Mouse (Mus musculus) large intestine, adult 2 months (tissue): ENCODE data around the gene Rcn1. TPM values are rescaled to one million over a fixed set of nuclear protein-coding genes. Genes with fewer than 3 reads are reported as not detected.

Source experiments
- DNase-seq: peaks from one replicate; pipeline ENCODE4 v3.0.0-alpha.2; 2012; ENCODE audit warnings: low read depth, low spot score
- WGBS: fragments of 180-500 bp; shearing (Covaris S2); methylation state at CpG from one replicate; pipeline ENCODE4 v1.1.7; 2018; 5-methylcytosine and 5-hydroxymethylcytosine counted together
- polyA plus RNA-seq: library from polyadenylated mRNA; depleted of rRNA; stranded (reverse); fragments of >200 nt; gene quantifications from 2 replicates; pipeline ENCODE4 v1.2.3, GENCODE M21; 2012

Rcn1 gene
- polyA plus RNA-seq, 1 experiment, result 3.8 TPM

DNA sequence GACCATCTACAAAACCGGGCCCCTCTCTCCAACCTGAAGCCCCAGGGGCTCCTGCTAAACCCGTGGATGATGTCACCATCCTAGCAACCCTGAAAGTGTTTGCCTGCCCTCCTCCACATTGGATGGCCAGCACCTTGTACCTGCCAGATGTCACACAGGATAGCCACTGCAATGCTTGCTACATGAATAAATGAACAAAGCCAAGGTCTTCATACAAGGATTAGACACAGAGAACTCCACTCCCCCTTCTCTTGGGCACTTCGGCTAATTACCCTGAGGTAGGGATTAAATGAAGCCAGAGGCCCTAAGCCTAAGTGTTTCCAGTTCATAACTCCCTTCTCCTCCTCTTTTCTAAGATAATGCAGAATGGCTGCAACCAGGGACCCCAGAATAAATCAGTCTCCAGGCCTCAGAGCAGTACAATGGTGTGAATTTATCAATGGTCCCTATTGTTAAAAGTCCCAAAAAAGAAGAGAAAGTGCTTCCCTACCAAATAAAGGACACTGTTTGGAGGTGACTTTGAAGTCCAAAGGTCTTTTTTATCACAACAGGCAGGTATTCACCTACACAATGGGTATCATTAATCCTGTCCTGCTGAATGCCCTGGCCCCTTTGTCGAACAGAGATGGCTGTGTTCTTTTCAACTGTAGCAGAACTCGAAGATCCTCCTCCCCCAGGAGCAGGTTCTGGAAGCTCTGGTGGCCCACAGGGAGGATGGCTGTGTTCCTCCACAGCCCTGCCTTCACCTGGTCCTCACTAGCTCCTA lies 1.5 kb downstream of the Rcn1 start:
- DNase-seq, result no peak
- WGBS, result 45% methylated on average over 5 of the region's 5 CpGs

GRCm38 (mm10) chr2:105396066-105396465 lies 3.1 kb downstream of the Rcn1 start:
- DNase-seq, result no peak
- WGBS, result 84% methylated on average over 9 of the region's 9 CpGs

GRCm38 (mm10) chr2:105394375-105394774 lies 4.7 kb downstream of the Rcn1 start:
- WGBS, result 78% methylated on average over 4 of the region's 4 CpGs
- DNase-seq, result no peak

DNA sequence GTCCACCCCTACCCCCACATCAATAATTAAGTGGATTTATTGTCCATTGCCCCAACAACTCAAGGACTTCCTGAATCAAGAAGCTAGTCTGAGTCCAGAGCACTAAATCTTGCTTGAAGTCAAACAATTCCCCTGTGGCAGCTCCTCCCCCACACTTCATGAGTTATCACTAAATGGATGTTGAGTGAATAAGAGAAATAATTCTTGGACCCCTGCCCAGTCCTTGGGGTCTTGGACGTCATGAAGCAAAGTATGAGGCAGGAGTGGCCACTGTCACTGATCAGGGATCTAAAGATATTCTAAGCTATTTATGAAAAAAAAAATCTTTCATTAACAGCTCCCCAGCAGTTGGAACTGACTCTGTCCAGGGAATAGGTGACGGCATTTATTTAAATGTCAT lies 6.6 kb downstream of the Rcn1 start:
- no peak for DNase-seq
- WGBS, result 67% methylated on average over 2 of the region's 2 CpGs

GRCm38 (mm10) chr2:105391414-105391784 lies 7.7 kb downstream of the Rcn1 start:
- no peak for DNase-seq
- WGBS, result 91% methylated on average over 4 of the region's 4 CpGs

GRCm38 (mm10) chr2:105390653-105391413 lies 8.3 kb downstream of the Rcn1 start:
- WGBS, result 89% methylated on average over 6 of the region's 6 CpGs

GRCm38 (mm10) chr2:105389007-105389890 lies 9.9 kb downstream of the Rcn1 start:
- 84% methylated on average over 17 of the region's 17 CpGs for WGBS
- no peak for DNase-seq

More at GRCm38 (mm10) chr2:105390653-105391413, 8.3 kb downstream of the Rcn1 start:
- DNase-seq, result no peak

- no peak for DNase-seq
- 75% methylated on average over 4 of the region's 4 CpGs for WGBS
These were observed 12.7 kb downstream of the Rcn1 start for GRCm38 (mm10) chr2:105386418-105386817.

DNA sequence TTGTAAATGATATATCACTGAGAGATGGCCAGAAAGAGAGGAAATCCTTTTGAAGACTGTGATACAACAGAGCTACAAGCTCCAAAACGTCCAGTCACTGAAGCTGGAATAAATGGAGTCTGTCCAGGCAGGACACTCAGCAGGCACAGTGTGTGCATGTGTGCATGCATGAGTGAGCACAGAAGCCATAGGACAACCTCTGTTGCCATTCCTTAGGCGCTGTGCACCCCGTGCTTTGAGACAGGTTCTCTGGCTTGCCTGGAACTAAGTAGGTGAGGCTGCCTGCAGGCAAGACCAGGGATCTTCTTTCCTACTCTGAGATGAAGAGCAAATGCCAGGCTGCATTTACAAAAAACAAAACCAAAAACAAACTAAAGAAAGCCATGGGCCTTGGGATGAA lies 14.1 kb downstream of the Rcn1 start:
- 77% methylated on average over 3 of the region's 3 CpGs for WGBS
- DNase-seq, result no peak

DNA sequence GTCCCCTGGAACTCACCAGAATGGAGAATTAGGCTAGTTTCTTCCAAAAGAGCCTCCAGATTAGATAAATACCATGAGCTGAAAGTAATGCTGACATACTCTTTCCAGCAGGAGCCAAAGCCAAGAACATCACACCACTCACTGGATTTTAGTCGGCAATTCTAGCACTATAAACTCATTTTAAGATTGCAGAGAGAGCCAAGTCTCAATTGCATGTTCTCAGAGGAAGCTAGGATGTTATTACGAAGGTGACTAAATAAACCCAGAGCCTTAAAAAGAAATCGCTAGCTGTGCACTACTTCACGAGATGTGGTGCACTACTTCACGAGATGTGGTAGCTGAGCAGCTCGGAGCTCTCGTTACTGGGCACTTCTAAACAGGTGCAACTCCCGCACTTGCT lies 16.1 kb downstream of the Rcn1 start:
- no peak for DNase-seq
- WGBS, result 72% methylated on average over 8 of the region's 8 CpGs

- WGBS, result 81% methylated on average over 3 of the region's 3 CpGs
- DNase-seq, result no peak
These were observed 18.3 kb downstream of the Rcn1 start for GRCm38 (mm10) chr2:105380757-105381319.

DNA sequence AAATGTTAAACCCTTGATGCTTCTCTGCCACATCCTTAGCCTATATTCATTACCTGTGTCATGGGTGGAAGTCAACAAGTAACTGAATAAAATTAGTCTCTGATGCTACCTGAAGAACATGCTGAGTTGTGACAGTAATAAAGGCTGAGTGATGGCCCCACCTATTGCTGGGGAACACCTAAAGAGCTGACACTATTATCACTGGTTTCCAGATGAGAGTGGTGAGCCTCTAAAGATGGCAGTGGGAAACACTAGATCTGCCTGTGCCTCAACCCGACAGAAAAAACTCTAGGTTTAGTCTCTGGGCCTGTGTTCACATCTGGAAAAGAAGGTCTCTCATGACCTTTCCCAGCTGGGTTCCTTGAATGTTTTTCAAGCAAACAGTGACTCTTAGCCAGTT lies 19.4 kb downstream of the Rcn1 start:
- no peak for DNase-seq
- 73% methylated on average over 1 of the region's 1 CpGs for WGBS

GRCm38 (mm10) chr2:105375705-105376104 lies 23.4 kb downstream of the Rcn1 start:
- DNase-seq, result no peak
- WGBS, result 59% methylated on average over 4 of the region's 4 CpGs

- no peak for DNase-seq
- 67% methylated on average over 7 of the region's 7 CpGs for WGBS
These were observed 23.9 kb downstream of the Rcn1 start for GRCm38 (mm10) chr2:105375261-105375660.

DNA sequence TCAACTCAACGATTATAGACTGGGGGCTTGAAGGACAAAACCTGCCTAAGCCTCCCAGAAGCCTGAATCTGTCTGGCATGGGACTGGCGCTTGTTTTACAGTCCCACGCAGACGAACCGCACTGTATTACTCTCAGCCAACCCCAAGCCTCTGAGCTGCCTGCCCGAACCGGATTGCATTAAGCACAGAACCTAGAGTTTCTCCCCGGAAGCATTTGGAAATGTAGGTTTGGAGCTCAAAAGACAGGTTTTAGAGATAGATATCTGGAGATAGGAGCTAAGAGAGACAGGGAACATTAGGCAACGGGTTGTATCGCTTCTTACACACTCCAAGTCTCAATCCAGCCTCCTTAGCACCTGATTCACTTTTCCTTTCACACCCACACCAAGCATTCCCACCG lies 25.5 kb downstream of the Rcn1 start:
- no peak for DNase-seq

GRCm38 (mm10) chr2:105372727-105373126 lies 26.4 kb downstream of the Rcn1 start:
- 76% methylated on average over 5 of the region's 5 CpGs for WGBS
- no peak for DNase-seq

More for the DNA sequence above, 25.5 kb downstream of the Rcn1 start:
- 85% methylated on average over 11 of the region's 11 CpGs for WGBS

GRCm38 (mm10) chr2:105372156-105372555 lies 27.0 kb downstream of the Rcn1 start:
- WGBS, result 90% methylated on average over 6 of the region's 6 CpGs
- no peak for DNase-seq

- 37% methylated on average over 14 of the region's 14 CpGs for WGBS
- DNase-seq, result no peak
These were observed 28.4 kb downstream of the Rcn1 start for GRCm38 (mm10) chr2:105370698-105371097.

GRCm38 (mm10) chr2:105370240-105370639 lies 28.9 kb downstream of the Rcn1 start:
- no peak for DNase-seq
- 18% methylated on average over 10 of the region's 10 CpGs for WGBS

- WGBS, result 46% methylated on average over 4 of the region's 4 CpGs
These were observed 31.5 kb downstream of the Rcn1 start for GRCm38 (mm10) chr2:105367623-105368022.

More at GRCm38 (mm10) chr2:105367623-105368022, 31.5 kb downstream of the Rcn1 start:
- DNase-seq, result no peak
